Mouse (Mus musculus): Measurements from ENCODE around the gene Wwox. TPM values are rescaled to one million over a fixed set of nuclear protein-coding genes. Genes with fewer than 3 reads are reported as not detected.

Wwox gene
- polyA plus RNA-seq, 1 experiment from 2014 or later = 11.5 TPM

GRCm38 (mm10) chr8:115150446-115151109 is 711.1 kb downstream of the Wwox start:
- no peak for DNase-seq (ENCODE audit: low spot score)

- DNase-seq (ENCODE audit: low spot score) = no peak
Observed at GRCm38 (mm10) chr8:115151416-115151815, 712.0 kb downstream of the Wwox start.

GRCm38 (mm10) chr8:115154096-115154495 is 714.6 kb downstream of the Wwox start:
- DNase-seq (ENCODE audit: low spot score) = no peak

- DNase-seq (ENCODE audit: low spot score) = no peak
Observed at GRCm38 (mm10) chr8:115156142-115156541, 716.7 kb downstream of the Wwox start.

GRCm38 (mm10) chr8:115157977-115158720 is 718.7 kb downstream of the Wwox start:
- no peak for DNase-seq (ENCODE audit: low spot score)

GRCm38 (mm10) chr8:115158721-115159111 is 719.3 kb downstream of the Wwox start:
- no peak for DNase-seq (ENCODE audit: low spot score)

- DNase-seq (ENCODE audit: low spot score) = peak; percentile 24
Observed at GRCm38 (mm10) chr8:115159208-115159607, 719.8 kb downstream of the Wwox start.

GRCm38 (mm10) chr8:115159711-115160374 is 720.4 kb downstream of the Wwox start:
- peak; percentile 62 for DNase-seq (ENCODE audit: low spot score)

- no peak for DNase-seq (ENCODE audit: low spot score)
Observed at GRCm38 (mm10) chr8:115160407-115160806, 721.0 kb downstream of the Wwox start.

GRCm38 (mm10) chr8:115161520-115161919 is 722.1 kb downstream of the Wwox start:
- DNase-seq (ENCODE audit: low spot score) = no peak

- DNase-seq (ENCODE audit: low spot score) = no peak
Observed at GRCm38 (mm10) chr8:115164872-115165271, 725.4 kb downstream of the Wwox start.

GRCm38 (mm10) chr8:115173634-115174081 is 734.2 kb downstream of the Wwox start:
- DNase-seq (ENCODE audit: low spot score) = no peak

GRCm38 (mm10) chr8:115185431-115185964 is 746.0 kb downstream of the Wwox start:
- peak; percentile 9 for DNase-seq (ENCODE audit: low spot score)

GRCm38 (mm10) chr8:115186121-115186811 is 746.8 kb downstream of the Wwox start:
- DNase-seq (ENCODE audit: low spot score) = no peak

GRCm38 (mm10) chr8:115186882-115187281 is 747.4 kb downstream of the Wwox start:
- DNase-seq (ENCODE audit: low spot score) = no peak

- DNase-seq (ENCODE audit: low spot score) = peak; percentile 15
Observed at GRCm38 (mm10) chr8:115188446-115188845, 749.0 kb downstream of the Wwox start.

GRCm38 (mm10) chr8:115189836-115190235 is 750.4 kb downstream of the Wwox start:
- DNase-seq (ENCODE audit: low spot score) = peak; percentile 88

- no peak for DNase-seq (ENCODE audit: low spot score)
Observed at GRCm38 (mm10) chr8:115193767-115194166, 754.3 kb downstream of the Wwox start.

GRCm38 (mm10) chr8:115195334-115195733 is 755.9 kb downstream of the Wwox start:
- DNase-seq (ENCODE audit: low spot score) = no peak

GRCm38 (mm10) chr8:115196859-115197258 is 757.4 kb downstream of the Wwox start:
- peak; percentile 66 for DNase-seq (ENCODE audit: low spot score)

GRCm38 (mm10) chr8:115199204-115199603 is 759.7 kb downstream of the Wwox start:
- no peak for DNase-seq (ENCODE audit: low spot score)

Measured in thymus, postnatal 0 days (tissue).